Mouse (Mus musculus): ENCODE measurements around the gene Fnip1. TPM values are rescaled to one million over a fixed set of nuclear protein-coding genes. Genes with fewer than 3 reads are reported as not detected.

Gene Fnip1
- polyA plus RNA-seq, 1 experiment, result 9.7 TPM

GRCm38 (mm10) chr11:54562761-54563160 lies 124.8 kb downstream of the Fnip1 start:
- TF ChIP-seq CTCF (IDR thresholded peaks at IDR 0.05; ENCODE audit: borderline replicate concordance, extremely low read depth, insufficient read depth, insufficient read length), result peak; percentile 35; the same call in 1 of the 2 replicates
- no peak for TF ChIP-seq POLR2A (IDR thresholded peaks at IDR 0.05; ENCODE audit: borderline replicate concordance, extremely low read depth, insufficient read depth, insufficient read length, poor library complexity, severe bottlenecking)
- DNase-seq (ENCODE audit: low read depth), result peak; percentile 66

Other genes with a start within 250 kb of the Fnip1 start
- gene Csf2, start 188.5 kb upstream of the Fnip1 start, polyA plus RNA-seq (2012; rRNA removed), result not detected in 2 replicates
- gene Il3, start 170.9 kb upstream of the Fnip1 start, polyA plus RNA-seq (2012; rRNA removed), result not detected in 2 replicates
- 46.4 and 50.9 TPM in 2 replicates for gene Acsl6, start 134.4 kb upstream of the Fnip1 start, polyA plus RNA-seq (2012; rRNA removed)
- gene Meikin, start 67.5 kb upstream of the Fnip1 start, polyA plus RNA-seq (2012; rRNA removed), result not detected in 2 replicates
- gene Rapgef6, start 84.6 kb downstream of the Fnip1 start, polyA plus RNA-seq (2012; rRNA removed), result 23.9 and 29.5 TPM in 2 replicates

All from brain, embryonic 14.5 days (tissue).